Mouse (Mus musculus) liver, embryonic 16.5 days (tissue): ENCODE data around the gene Rarb. TPM values are rescaled to one million over a fixed set of nuclear protein-coding genes. Genes with fewer than 3 reads are reported as not detected.
"Not testable (repeated sequence)": the region's sequence is repeated elsewhere in the genome, so short reads cannot be mapped to it uniquely, and the experiment has no call there.

Source experiments
- ATAC-seq: fragments of 200-750 bp; cut with Nextera tagmentation; 2 replicates; pipeline ENCODE4 v1.8.0; 2017; ENCODE audit warnings: low read depth, mild to moderate bottlenecking, moderate number of reproducible peaks, moderate library complexity
- H3K27ac ChIP-seq: fragments of 300-500 bp; sonication (generic); 2 replicates; pipeline ENCODE4 v1.5.1; 2014; ENCODE audit warnings: mild to moderate bottlenecking, low read length
- H3K27me3 ChIP-seq: fragments of 300-500 bp; sonication (generic); 2 replicates; pipeline ENCODE4 v1.6.1; 2014; ENCODE audit warnings: low read depth, low read length, mixed read lengths; ENCODE audit not compliant: control insufficient read depth, insufficient read depth
- H3K36me3 ChIP-seq: fragments of 300-500 bp; sonication (generic); 2 replicates; pipeline ENCODE4 v1.6.1; 2014; ENCODE audit warnings: mild to moderate bottlenecking; ENCODE audit not compliant: control insufficient read depth, insufficient read depth
- H3K4me1 ChIP-seq: fragments of 300-500 bp; sonication (generic); 2 replicates; pipeline ENCODE4 v1.6.1; 2014; ENCODE audit warnings: low read depth, low read length, mixed read lengths; ENCODE audit not compliant: control insufficient read depth
- H3K4me2 ChIP-seq: fragments of 300-500 bp; sonication (generic); 2 replicates; pipeline ENCODE4 v1.6.1; 2014; ENCODE audit warnings: low read depth, low read length, mixed read lengths
- H3K4me3 ChIP-seq: fragments of 300-500 bp; sonication (generic); 2 replicates; pipeline ENCODE4 v1.5.1; 2014; ENCODE audit warnings: low read depth, mild to moderate bottlenecking, low read length
- H3K9ac ChIP-seq: fragments of 300-500 bp; sonication (generic); 2 replicates; pipeline ENCODE4 v1.6.1; 2014; ENCODE audit warnings: low read depth, low read length
- H3K9me3 ChIP-seq: fragments of 300-500 bp; sonication (generic); replicated peaks from 2 replicates; pipeline ENCODE4 v1.6.1; 2016; ENCODE audit warnings: low read length; ENCODE audit not compliant: control insufficient read depth
- WGBS: fragments of 180-500 bp; shearing (Covaris S2); extraction: QIAGEN DNeasy Blood & Tissue Kit; methylation state at CpG from one replicate; pipeline ENCODE4 v1.1.7; 2014; ENCODE audit not compliant: insufficient replicate concordance; 5-methylcytosine and 5-hydroxymethylcytosine counted together
- polyA plus RNA-seq: library from polyadenylated mRNA; unstranded; fragments of >200 nt; fragmentation: Nextera tagmentation; extraction: Ambion mirVana; gene quantifications from 2 replicates; pipeline ENCODE4 v1.2.1, GENCODE M21; 2015

The Rarb gene
- polyA plus RNA-seq, 1 experiment from 2014 or later, result 1.3 TPM

- H3K36me3 ChIP-seq, result no peaks in the 10 kb centered on the region
- no peak overlapping the region for H3K9ac ChIP-seq
- H3K4me1 ChIP-seq, result no peaks in the 10 kb centered on the region
- no peak overlapping the region for H3K4me2 ChIP-seq
- no peak overlapping the region for H3K27ac ChIP-seq
- WGBS, result 70% methylated on average over 2 of the region's 2 CpGs
- no peaks in the 10 kb centered on the region for H3K27me3 ChIP-seq
- H3K9me3 ChIP-seq, result no peaks in the 10 kb centered on the region
- ATAC-seq, result no peak
- no peak overlapping the region for H3K4me3 ChIP-seq
These were observed 42.1 kb downstream of the Rarb start for GRCm38 (mm10) chr14:16776723-16777381.

DNA sequence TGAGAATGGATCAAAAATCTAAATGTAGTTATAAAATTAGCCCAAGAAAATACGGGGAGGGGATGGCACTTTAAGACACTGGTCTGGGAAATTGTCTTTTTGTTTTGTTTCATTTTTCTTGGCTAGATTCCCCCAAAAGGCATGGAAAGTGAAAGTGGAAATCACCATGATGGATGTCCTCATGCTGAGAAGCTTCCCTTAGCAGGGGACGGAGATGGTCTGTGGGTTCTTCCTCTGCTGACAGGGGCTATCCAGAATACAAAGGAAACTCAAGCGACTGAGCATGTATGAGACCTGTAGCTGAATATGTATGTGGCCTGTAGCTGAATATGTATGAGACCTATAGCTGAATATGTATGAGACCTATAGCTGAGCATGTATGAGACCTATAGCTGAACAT is 46.0 kb downstream of the Rarb start:
- H3K4me1 ChIP-seq, result no peaks in the 10 kb centered on the region
- H3K9ac ChIP-seq, result no peak overlapping the region
- H3K36me3 ChIP-seq, result no peaks in the 10 kb centered on the region
- H3K27me3 ChIP-seq, result no peaks in the 10 kb centered on the region
- WGBS, result 50% methylated on average over 3 of the region's 3 CpGs
- no peak for ATAC-seq
- no peak overlapping the region for H3K4me3 ChIP-seq
- H3K4me2 ChIP-seq, result no peak overlapping the region
- no peak overlapping the region for H3K27ac ChIP-seq
- no peaks in the 10 kb centered on the region for H3K9me3 ChIP-seq

GRCm38 (mm10) chr14:16765891-16766290 is 53.1 kb downstream of the Rarb start:
- Histone ChIP-seq H3K4me2 (no peak overlapping the region), H3K4me1 (no peaks in the 10 kb centered on the region), H3K27ac (no peak overlapping the region), H3K27me3 (no peaks in the 10 kb centered on the region), H3K9ac (no peak overlapping the region), H3K4me3 (no peak overlapping the region), H3K36me3 (no peaks in the 10 kb centered on the region), H3K9me3 (no peaks in the 10 kb centered on the region)
- no peak for ATAC-seq
- WGBS, result 62% methylated on average over 1 of the region's 1 CpGs

DNA sequence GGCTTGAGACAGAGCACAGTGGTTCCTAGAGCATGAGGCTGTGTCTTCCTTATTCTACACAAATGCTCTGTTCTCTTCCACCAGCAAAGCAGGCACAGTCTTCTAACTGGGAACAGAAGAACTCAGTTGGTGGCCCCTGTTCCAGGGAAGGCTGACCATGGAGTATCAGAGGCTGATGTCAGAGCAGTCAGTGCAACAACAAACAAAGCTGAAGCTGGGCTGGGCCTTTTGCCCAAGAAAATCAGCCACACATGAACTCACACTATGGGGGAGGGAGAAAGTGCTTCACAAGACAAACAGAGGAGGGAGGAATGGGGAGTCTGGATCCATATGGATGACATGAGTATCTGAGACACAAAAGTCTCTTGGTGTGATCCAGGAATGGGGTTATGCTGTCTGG is 56.2 kb downstream of the Rarb start:
- no peak overlapping the region for H3K4me2 ChIP-seq
- no peak overlapping the region for H3K27ac ChIP-seq
- no peak overlapping the region for H3K9ac ChIP-seq
- no peaks in the 10 kb centered on the region for H3K4me1 ChIP-seq
- no peak overlapping the region for H3K4me3 ChIP-seq
- no peaks in the 10 kb centered on the region for H3K36me3 ChIP-seq
- no peaks in the 10 kb centered on the region for H3K27me3 ChIP-seq
- no peak for ATAC-seq
- no peaks in the 10 kb centered on the region for H3K9me3 ChIP-seq

DNA sequence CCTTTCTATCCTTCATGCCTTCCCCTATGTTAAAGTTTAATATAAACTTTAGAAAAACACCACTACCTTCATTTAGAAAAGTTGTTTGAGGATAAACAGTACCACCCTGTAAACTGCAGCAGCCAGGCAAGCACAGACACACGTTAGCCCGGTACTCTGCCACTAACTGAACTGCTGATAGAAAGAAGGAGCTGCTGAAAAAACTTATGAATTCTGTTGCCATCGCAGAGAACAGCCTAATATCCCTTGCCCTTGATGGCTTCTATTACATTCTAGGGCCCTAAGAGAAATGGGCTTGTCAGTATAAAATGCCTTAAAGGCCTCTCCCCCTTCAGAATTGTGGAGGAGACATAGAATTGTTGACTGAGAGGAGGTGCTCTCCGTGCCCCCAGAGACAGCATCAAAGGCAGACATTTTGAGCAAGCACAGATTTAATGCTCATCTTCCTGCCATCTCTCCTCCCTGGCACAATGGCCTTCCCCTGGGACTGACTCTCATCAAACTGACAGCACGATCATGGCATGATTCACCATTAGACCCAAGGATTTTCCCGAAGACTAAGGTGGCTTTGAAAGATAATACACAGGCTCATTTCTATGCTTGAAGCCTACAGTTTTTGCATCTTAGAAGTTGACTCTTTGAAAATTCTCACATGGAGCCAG is 60.1 kb downstream of the Rarb start:
- ATAC-seq, result no peak
- Histone ChIP-seq H3K27ac (no peak overlapping the region), H3K4me1 (no peaks in the 10 kb centered on the region), H3K4me3 (no peak overlapping the region), H3K9me3 (no peaks in the 10 kb centered on the region), H3K27me3 (no peaks in the 10 kb centered on the region), H3K4me2 (no peak overlapping the region), H3K9ac (no peak overlapping the region), H3K36me3 (no peaks in the 10 kb centered on the region)
- WGBS, result 65% methylated on average over 6 of the region's 6 CpGs

DNA sequence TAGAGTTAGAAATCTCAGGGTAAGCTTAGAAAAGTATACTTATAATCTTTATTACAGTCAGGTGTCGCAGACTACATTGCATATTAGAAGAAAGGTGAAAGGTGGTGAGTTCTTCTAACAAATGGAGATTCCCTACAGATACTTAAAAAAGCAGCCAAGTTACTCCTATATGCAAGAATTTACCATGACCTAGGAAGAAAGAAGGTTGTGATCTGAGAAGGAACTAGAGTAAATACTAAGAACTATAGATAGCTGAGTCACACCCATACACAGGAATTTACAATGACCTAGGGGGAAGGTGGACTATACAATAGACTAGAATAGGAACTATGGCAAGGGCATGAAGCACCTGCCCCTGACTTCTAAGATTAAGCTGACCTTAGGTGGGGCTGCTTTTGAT is 63.4 kb downstream of the Rarb start:
- H3K4me3 ChIP-seq, H3K4me2 ChIP-seq, H3K9ac ChIP-seq, H3K27ac ChIP-seq, H3K9me3 ChIP-seq, H3K36me3 ChIP-seq, ATAC-seq, H3K27me3 ChIP-seq, H3K4me1 ChIP-seq: not testable (repeated sequence)
- 74% methylated on average over 1 of the region's 1 CpGs for WGBS

DNA sequence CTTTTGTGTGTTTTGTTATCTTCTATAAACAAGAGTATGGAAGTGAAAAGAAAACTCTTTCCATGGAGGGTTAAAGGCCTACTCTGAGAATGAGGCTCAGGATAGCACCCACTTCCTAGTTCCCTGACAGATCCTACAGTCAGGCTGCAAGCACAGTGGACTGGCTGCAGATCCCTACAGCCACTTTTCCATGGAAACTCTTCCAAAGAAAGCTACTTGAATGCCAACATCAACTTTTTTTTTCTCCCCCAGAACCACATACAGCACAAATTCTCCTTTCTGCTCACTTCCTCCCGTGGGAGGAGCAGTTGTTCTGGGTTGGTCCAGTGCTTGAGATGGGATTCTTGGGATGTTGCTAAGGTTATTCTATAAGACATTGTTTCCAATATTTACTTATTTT is 66.3 kb downstream of the Rarb start:
- Histone ChIP-seq H3K4me2 (no peak overlapping the region), H3K9me3 (no peaks in the 10 kb centered on the region), H3K9ac (no peak overlapping the region), H3K4me1 (no peaks in the 10 kb centered on the region), H3K36me3 (no peaks in the 10 kb centered on the region), H3K27ac (no peak overlapping the region), H3K27me3 (no peaks in the 10 kb centered on the region), H3K4me3 (no peak overlapping the region)
- ATAC-seq, result no peak
- 43% methylated on average over 1 of the region's 1 CpGs for WGBS

DNA sequence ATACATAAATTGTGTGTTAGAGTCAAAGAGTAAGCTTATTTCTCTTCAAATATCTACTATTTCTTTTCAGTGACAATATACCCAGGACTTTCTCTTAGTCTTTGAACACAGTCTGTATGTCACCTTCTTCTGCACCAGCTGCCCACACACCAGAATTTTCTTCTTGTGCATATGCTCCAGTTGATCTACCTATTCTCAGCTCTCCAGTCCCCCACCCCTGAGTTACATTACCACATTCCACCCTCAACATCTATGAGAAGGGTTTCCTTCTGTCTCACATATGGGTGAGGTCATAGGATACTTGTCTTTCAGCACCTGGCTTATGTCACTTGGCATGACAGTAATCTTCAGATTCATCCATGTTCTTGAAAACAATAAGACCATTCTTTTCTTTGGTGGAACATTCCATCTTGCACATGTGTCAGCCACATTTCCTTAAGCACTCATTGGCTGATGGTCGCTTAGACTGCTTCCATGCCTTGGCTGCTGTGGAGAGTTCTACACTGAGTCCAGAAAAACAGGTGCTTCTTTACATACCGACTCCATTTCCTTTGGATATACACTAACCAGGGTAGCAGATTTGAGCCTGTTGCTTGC is 71.9 kb downstream of the Rarb start:
- Histone ChIP-seq H3K4me1 (no peaks in the 10 kb centered on the region), H3K4me2 (no peak overlapping the region), H3K27me3 (no peaks in the 10 kb centered on the region), H3K27ac (no peak overlapping the region), H3K36me3 (no peaks in the 10 kb centered on the region), H3K4me3 (no peak overlapping the region), H3K9me3 (no peaks in the 10 kb centered on the region), H3K9ac (no peak overlapping the region)
- 50% methylated on average over 2 of the region's 2 CpGs for WGBS
- ATAC-seq, result no peak

DNA sequence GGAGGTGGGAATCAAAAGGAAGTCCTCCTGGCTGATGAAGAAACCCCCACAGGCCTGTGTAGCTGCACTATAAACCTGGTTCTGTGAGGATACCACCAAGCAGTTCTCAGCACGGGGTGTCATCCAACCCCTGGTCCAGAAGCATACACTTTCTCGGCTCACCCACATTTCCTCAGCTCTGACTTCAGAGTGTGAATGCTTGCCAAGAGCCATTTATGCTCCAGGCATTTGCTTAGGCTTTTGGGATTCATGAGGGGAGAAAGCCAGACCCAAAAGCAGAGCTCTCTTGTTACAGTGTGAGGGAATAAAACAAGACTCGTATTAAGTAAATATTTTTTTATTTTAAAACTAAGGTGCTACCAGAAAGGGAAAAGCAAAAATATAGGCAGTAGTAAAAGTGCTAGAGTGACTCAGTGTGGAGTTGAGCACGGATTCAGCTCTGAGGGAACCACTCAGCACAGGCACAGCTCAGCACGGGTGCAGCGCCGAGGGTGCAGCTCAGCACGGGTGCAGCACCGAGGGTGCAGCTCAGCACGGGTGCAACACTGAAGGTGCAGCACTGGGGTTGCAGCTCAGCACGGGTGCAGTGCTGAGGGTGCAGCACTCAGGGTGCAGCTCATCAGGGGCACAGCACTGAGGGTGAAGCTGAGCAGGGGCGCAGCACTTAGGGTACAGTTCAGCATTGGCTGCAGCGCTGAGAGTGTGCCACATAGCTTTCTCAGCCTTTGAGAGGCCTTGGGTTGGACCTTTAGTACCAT is 77.8 kb downstream of the Rarb start:
- Histone ChIP-seq H3K4me1 (no peaks in the 10 kb centered on the region), H3K36me3 (no peaks in the 10 kb centered on the region), H3K27me3 (no peaks in the 10 kb centered on the region), H3K4me3 (no peak overlapping the region), H3K27ac (no peak overlapping the region), H3K9ac (no peak overlapping the region), H3K9me3 (no peaks in the 10 kb centered on the region), H3K4me2 (no peak overlapping the region)
- no peak for ATAC-seq
- 60% methylated on average over 13 of the region's 13 CpGs for whole genome bisulfite sequencing
